Mouse (Mus musculus) spleen, postnatal 4 days (tissue): ENCODE results near the gene Mlph.

Experiments
- DNase-seq, 2 experiments: peaks; one replicate each; pipeline ENCODE4 v3.0.0; 2022; ENCODE audit warnings: low spot score in 2 of 2

The Mlph gene

DNA sequence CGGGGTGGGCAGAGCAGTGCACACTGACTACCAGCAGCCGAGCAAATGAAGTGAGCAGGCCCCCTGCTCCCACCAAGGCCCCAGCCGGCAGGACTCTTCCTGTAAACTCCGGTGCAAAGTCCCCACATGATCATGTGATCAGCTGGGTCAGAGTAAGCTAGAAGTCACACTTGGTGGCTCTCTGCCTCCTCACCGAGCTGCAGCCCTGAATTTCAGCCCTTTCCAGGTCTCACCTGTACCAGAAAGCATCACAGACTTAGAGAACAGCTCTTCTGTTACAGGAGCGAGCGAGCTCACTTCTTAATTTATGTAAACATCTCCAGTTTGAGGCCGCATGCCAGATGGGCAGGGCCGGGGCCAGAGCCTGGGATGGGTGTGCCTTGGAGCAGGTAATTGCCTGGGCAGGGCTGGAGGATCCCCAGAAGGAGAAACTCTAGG lies 54.5 kb downstream of the Mlph start, which contains the start of gene Rab17:
TSS of gene Rab17 (minus strand) at position 315 of the 438 bp plus-strand sequence.
- DNase-seq = no peak

DNA sequence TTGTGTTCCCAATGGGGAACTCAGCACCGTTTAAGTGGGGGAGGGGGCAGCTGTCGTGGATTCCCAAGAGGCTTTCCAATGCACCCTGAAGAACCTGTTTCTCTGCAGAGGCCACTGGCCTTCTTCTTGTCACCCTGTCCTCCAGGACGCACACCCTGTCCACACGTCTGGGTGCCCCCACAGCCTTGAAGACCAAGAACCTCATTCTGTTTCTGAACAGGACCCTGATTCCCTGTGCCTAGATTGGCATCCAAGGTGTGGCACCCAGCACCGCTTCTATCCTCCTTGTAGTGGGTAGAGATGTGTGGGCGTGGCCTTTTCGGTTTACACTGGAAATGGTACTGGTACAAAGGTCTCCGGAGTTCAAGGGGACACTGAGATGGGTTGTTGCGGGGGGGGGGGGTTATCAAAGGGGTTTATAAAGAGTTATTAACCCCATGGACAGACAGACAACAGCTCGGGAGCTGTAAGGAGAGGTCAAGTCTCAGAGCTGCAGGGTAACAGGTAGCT lies 55.1 kb downstream of the Mlph start:
- DNase-seq = no peak

DNA sequence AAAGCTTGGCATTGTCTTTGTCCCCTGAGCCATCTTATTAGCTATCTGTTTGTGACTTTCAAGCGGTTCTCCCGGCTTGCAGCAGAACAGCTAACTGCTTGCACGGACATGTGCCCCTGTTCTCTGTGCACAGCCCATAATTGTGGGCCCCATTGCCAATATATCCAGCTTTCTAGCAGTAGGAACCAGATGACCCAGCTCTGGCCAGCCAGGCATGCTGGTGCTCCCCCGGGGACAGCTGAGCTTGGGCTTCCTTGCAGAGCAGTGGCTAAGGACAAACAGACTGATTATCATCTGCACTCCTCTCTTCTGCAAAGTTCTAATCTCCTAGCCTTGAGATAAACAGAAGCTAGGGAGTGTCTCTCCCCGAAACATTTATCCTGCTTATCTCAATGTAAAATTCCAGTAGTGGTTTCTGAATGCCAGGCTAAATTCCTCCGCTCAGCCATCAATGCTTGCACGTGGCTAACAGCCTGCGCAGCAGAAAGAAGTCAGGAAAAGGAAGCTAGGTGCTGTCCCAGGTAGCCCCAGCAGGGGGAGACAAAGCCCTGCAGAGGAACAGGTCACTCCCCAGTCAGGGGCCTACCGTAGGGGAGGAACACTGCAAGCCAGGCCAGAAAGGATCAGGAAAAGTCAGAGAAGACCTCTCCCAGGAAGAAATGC lies 58.2 kb downstream of the Mlph start:
- DNase-seq = peak; percentile 83 to 93

DNA sequence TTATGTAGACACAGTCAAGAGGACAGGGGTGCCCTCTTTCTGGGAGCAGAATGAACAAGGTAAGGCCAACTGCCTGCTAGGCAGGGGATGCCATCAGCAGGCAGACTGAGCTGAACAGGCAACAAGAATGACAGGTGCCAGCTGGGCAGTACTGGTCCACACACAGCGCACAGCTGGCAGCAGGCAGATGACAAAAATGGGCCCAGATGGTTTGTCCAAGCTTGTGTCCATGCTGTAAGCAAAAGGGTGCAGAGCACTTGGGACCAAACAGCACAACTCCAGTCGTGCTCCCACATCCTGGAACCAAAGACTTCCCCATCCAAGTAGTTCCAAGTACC lies 58.7 kb downstream of the Mlph start:
- no peak for DNase-seq

DNA sequence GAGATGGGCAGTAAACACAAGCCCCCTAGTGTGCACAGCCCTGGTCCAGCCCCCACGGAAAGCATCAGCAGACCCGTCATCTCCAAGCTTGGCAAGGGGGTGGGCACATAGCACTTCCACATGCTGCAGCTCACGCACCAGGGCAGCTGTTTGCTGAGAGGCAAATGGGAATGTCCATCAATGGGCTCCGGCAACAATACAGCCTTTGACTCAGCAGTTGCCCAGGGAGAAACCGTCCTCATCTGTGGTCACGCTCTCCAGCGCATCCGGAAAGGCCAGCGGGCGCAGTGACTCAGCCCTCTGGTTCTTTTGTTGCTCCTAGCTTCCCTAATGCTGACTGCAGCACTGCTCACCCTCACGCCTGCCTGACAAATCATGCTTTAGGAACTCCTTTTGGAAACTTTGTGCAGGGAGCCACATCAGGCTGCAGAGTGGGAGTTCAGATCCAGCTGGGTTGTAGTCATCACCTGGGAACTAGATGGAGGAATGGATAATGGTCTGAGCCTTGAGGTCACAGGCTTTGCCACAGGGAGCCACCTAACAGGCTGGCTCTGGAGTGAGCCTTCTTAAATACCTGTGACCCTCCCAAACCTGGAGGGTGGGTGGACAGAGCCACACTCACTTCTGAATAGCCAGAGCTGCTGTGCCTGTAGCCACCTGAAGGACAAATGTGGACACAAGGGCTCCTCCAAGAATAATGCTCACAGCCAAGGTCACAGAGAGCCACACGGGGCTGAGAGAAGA lies 60.2 kb downstream of the Mlph start:
- DNase-seq = no peak

DNA sequence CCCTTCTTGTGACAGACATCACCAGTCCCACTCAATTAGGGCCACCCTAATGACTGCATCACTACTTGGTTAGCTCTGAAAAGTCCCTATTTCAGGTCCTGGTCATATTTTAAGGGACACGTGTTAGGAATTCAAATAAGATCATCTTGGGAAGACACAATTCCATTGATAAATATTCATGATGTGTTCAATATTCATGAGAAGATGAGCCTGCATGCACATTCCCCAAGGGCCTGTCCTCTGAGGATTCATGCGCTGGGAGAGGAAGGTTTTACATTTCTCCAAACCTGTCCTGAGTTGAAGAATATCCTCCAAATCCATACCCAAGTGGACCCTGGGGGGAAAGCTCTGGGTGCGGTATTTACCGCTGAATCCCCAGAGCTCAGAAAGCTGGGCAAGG lies 61.1 kb downstream of the Mlph start:
- DNase-seq = no peak

DNA sequence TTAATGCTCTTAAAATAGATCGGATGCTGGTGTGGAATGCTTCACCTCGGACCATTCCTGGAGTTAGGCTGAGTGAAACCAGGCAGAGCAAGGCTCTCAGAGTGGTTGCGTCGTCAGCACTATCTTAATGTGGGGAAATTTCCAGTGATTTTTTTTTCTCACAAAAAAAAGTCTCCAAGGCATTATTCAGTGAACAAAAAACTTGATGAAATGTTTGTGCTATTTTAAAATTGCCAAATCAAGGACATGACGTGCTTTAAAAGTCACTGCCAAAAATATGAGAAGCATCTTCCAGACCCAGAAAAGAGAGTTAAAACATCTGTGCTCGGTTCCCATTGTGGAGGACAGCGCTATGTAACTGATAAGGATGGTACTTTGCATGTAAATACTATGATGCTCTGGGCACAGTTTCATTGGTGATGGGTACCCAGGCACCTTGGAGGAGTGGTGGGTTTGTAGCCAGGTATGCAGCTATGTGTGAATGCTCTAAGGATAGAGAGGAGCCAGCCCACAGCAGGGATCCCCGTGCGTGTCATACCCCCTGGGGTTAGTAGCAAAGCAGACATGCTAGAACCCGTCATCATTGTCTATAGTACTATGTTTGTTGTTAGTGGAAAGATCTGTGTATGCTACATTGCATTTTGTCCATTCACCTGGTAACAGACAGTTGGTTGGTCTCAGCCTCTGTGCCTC lies 65.9 kb downstream of the Mlph start:
- DNase-seq = peak in 1 of 2 experiments; percentile 34

DNA sequence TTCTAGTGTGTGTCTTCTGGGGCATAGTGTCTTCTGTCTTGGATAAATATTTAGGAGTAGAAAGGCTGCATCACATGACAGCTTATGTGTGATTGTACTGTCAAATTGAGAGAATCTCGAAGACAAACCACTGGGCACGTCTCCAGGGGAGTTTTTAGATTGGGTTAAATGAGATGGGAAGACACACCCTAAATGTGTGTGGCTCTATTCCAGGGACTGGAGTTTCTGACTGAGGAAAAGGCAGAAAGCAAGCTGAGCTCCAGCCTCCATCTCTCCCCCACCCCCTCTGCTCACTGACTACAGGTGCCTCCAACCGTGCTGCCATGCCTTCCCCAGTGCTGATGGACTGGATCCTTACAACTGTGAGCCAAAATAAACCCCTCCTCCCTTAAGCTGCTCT lies 66.5 kb downstream of the Mlph start:
- peak in 1 of 2 experiments; percentile 40 for DNase-seq

DNA sequence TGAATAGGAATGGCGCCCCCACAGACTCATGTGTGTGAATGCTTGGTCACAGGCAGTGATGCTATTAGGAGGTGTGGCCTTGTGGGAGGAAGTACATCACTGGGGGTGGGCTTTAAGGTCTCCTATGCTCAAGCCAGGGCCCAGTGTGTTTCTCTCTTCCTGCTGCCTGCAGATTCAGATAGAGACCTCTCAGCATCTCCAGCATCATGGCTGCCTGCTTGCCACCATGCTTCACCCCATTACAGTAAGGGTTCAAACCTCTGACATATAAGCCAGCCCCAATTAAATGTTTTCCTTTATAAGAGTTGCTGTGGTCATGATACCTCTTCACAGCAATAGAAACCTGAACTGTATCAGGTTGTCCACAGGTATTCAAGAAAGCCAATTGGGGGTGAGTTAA lies 81.0 kb downstream of the Mlph start:
- DNase-seq = no peak

DNA sequence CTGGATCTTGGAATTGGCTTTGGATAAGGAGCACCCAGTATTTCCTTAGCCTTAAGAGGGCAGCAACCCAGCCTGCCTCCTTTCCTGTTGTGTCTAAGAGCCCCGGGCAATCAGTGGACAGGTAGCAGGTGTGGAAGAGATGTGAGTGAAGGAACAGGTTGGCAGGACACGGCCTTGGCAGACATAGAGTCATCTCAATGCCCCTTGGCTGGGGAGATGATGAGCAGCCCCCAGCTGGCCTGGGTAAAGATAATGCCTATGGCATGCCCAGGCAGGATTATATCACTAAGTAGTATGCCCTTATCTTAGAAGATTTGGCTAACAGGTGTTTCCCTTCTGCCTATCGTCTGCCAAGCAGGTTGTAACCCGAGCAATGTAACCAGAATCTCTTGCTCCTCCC lies 82.3 kb downstream of the Mlph start:
- DNase-seq = no peak

DNA sequence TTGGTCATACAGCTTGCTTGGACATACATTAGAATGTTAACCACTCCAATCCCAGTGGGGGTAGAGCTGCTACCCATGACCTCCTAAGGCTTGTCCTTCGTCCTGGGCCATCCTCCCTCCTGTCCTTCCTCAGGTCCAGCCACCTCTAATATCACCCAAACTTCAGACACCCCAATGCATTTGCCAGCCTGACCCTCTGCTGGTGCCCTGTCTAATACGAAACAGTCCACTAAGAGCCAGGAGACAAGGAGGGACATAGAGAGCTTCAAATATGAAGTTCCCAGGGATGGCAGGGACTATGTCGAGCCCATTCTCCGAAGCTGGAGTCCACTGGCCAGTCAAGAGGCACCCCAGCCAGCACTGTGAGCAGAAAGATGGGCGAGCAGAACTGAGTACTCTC lies 82.8 kb downstream of the Mlph start:
- no peak for DNase-seq

DNA sequence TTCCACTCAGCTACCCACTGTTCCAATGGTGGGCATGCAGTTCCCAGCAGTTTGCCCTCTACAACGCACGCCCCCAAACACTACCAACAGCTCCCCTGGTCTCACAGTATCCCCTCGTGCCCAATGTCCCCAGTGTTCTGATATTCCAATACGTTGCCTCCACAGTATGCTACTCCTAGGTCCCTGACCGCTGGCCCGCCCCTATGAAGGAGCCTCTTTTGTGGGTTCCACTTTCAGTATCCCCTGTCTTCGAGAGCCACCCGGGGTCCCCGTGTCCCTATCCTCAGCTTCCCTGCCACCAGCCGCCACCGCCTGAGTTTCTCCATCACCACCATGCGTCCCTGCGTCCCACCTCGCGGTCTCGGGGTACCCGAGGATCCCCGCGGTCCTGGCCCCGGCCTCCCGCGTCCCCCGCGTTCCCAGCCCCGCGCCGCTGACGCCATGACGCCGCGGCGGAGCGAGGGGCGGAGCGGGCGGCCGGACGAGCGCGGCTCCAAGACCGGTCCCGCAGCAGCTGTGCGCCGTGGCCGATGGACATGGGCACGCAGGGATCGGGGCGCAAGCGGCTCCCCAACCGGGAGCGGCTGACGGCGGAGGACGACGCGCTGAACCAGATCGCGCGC lies 83.5 kb downstream of the Mlph start, which contains the start of gene Lrrfip1:
TSS of gene Lrrfip1 (plus strand) at position 470 of the 623 bp plus-strand sequence.
- peak in 1 of 2 experiments; percentile 67 for DNase-seq

DNA sequence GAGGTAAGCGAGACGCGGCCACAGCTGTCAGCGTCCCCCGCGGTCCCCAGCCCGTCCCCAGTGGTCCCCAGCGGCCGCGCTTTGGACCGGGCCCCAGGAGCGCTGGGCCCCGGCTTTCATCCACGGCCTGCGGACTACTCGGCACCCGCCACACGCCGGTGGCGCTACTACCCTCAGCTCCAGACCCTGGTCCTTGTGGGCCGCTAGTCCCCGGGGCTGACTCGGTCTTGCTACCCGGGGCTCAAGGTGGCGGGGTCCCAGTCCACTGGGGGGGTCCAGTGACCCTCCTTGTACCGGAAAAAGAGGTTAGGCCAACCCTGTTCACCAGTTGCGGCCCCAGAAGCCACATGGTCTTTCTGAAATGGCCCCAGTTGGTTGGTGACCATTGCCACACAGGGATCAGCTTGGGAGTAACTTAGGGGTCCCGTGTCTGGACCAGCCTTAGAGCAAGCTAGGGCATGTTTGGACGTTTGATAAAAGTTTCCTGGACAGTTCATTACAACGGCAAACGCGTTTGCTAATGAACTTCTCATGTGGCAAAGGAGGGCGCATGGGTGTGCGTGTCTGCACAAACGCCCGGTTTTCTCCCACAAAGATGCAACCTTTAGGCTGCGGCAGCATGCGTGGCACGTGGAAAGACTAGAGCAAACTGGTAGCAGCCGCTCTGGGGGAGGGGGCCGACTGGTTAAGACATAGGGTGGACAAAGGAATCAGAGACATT lies 84.2 kb downstream of the Mlph start:
- peak in 1 of 2 experiments; percentile 63 for DNase-seq

DNA sequence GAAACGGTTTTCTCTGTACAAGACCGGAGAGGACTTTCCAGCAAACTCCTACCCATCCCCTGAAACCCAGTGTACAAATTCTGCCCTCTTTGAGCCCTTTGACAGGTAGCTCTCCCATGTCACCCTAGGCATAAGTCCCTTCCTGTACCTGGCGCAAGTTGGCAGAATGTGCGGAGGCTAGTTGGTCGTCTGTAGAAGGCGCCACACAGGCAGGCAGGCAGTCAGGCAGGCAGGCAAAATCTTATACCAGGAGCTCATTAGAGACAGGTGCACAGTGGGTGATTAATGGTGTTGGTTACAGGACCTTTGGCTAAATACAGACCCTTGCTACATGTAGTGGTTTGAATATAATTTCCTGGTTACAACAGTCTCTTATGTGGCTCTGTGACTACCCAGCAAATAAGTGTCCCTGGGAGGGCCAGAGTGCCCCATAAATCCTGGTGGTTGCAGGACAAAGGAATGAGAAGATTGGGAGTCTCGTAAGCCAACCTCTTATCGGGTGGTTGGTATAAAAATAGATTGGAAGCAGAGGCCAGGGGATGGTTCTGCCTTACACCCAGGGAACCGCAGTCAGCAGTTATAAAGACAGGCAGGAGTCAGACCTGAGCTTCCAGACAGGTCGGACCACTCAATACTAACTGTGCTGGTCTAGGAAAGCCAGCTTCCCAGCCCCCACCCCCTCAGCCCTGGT lies 85.2 kb downstream of the Mlph start:
- peak in 1 of 2 experiments; percentile 53 for DNase-seq
